Mouse (Mus musculus): Measurements from ENCODE around the gene Lyl1. TPM values are rescaled to one million over a fixed set of nuclear protein-coding genes. Genes with fewer than 3 reads are reported as not detected.

Lyl1 gene
- total RNA-seq, 2 experiments from 2014 or later, result 4.2 to 4.5 TPM

DNA sequence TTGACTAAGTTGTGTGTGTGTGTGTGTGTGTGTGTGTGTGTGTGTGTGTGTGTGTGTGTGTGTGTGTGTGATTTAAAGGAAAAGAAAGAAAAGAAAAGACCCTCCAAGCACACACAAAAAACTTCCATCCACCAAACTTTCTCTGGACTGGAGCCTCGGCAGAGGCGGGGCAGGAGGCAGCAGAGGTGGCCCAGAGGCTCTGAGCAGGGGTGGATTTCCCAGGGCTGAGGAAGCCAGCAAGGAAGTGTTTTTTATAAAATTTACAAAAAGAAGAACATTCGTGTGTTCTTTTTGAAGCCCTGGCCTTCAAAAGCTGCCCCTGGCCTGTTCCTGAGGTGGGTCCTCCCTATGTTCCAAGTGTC lies 11.5 kb downstream of the Lyl1 start:
- intact Hi-C loops (cut with DNase I), result no loop called here
- DNase-seq (ENCODE audit: low spot score), result no peak

- intact Hi-C loops (cut with DNase I), result no loop called here
- DNase-seq (ENCODE audit: low spot score), result no peak
Measured at GRCm38 (mm10) chr8:84713381-84713780, 12.1 kb downstream of the Lyl1 start.

- intact Hi-C loops (cut with DNase I), result no loop called here
- no peak for DNase-seq (ENCODE audit: low spot score)
Measured at GRCm38 (mm10) chr8:84714161-84714560, 12.9 kb downstream of the Lyl1 start.

DNA sequence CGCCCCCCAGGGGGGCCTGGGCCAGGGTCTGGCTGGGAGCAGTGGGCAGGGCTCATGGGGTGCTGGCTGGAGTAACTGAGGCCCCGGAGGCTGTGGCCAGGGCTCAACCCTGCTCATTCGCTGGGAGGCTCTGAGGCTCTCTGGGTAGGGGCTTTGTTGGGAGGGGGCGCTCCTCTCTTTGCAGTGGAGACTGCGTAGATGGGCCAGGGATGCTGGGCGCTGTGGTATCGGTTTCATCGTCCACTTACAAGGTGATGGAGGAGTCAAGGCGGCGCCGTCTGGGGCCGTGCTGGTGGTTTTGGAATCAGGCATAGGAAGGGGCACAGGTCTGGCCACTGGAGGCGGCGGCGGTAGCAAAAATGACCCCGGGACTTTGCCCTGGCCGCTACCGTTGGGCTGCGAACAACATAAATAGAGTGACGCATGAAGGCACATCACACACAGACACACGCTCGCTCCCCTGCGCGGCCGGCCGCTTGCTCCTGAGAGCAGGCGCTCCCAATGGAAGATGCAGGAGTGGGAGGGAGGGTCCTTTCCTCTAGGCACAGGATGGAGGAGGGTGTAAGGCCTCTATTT lies 14.7 kb downstream of the Lyl1 start:
- intact Hi-C loops (cut with DNase I), result no loop called here
- DNase-seq (ENCODE audit: low spot score), result no peak

- intact Hi-C loops (cut with DNase I), result no loop called here
Measured at GRCm38 (mm10) chr8:84716790-84717189, 15.5 kb downstream of the Lyl1 start.

DNA sequence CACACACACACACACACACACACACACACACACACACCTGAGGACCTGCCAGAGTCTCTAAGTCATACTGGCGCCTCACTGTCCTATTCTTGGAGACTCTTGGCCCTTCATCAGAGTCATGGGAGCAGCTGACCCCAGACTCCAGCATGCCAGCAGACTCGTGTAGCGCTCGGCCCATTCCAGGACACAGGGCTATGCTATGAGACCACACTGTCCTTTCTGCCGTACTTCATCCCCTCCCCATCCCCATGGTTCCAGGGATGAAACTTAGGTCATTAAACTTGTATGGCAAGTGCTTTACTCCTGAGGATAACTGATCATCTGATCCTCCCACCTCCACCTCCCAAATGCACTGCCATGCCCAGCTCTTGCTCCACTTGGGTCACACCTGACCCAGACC lies 17.2 kb downstream of the Lyl1 start:
- no peak for DNase-seq (ENCODE audit: low spot score)
- intact Hi-C loops (cut with DNase I), result no loop called here

More at GRCm38 (mm10) chr8:84716790-84717189, 15.5 kb downstream of the Lyl1 start:
- DNase-seq (ENCODE audit: low spot score), result no peak

- intact Hi-C loops (cut with DNase I), result no loop called here
- DNase-seq (ENCODE audit: low spot score), result no peak
Measured at GRCm38 (mm10) chr8:84718959-84719690, 17.9 kb downstream of the Lyl1 start.

GRCm38 (mm10) chr8:84722530-84722849 lies 21.2 kb downstream of the Lyl1 start:
- intact Hi-C loops (cut with DNase I), result no loop called here
- no peak for DNase-seq (ENCODE audit: low spot score)

DNA sequence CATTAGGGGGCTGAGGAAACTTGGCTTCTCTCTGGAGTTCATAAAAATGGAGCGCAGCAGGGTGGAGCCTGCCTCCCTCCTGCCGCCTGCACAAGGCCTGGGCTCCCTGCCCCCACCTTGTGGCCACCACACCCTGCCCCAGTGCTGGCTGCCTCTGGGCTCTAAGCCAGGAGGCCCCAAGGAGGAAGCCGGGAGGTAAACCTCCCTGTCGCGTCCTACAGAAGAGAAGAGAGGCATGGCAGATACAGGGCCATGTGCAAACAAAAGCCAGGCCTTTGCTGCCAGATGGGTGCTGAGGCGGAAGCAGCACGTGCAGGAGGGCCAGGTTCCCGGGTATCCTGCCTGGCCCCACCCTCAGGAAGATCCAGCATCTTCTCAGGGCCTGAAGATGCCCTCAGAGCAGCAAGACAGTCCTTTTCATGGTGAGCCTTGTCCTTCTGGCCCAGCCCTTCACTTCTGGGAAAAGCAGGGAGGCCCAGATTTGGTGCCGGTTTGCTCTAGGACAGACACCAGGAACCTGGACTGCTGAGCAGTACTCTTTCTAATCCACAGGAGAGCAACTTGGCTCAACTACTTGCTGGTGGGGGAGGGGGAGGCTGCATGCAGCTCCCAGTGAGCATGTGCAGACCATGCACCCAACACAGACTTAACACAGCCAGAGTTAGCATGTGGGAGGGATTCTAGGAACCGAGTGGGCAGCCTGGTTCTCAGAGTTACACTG lies 21.8 kb downstream of the Lyl1 start, which contains the start of gene G430095P16Rik:
Gene G430095P16Rik, plus strand, starts transcription at position 158 of the 721 bp plus-strand sequence.
- DNase-seq (ENCODE audit: low spot score), result peak; percentile 78
- intact Hi-C loops (cut with DNase I), result no loop called here

- no peak for DNase-seq (ENCODE audit: low spot score)
- intact Hi-C loops (cut with DNase I), result no loop called here
Measured at GRCm38 (mm10) chr8:84723571-84723900, 22.3 kb downstream of the Lyl1 start.

DNA sequence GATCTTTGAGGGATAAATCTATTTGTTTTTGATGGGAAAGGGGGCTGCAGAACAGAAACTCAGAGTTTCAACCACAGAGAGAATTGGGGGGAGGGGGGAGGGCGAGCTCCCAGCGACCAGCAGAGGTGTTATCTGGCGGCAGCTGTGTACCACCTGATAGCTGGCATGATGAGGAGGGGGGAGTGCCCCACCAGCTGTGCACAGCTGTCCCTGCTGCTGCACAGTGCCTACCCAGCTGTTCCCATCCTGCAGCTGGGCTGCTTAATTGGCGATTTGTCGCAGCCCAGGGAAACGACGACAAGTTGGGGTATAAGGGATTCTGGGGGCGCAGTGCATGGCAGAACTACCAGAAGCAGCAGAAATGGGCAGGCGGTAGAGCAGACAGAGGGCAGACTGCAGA lies 23.4 kb downstream of the Lyl1 start:
- intact Hi-C loops (cut with DNase I), result no loop called here
- no peak for DNase-seq (ENCODE audit: low spot score)

DNA sequence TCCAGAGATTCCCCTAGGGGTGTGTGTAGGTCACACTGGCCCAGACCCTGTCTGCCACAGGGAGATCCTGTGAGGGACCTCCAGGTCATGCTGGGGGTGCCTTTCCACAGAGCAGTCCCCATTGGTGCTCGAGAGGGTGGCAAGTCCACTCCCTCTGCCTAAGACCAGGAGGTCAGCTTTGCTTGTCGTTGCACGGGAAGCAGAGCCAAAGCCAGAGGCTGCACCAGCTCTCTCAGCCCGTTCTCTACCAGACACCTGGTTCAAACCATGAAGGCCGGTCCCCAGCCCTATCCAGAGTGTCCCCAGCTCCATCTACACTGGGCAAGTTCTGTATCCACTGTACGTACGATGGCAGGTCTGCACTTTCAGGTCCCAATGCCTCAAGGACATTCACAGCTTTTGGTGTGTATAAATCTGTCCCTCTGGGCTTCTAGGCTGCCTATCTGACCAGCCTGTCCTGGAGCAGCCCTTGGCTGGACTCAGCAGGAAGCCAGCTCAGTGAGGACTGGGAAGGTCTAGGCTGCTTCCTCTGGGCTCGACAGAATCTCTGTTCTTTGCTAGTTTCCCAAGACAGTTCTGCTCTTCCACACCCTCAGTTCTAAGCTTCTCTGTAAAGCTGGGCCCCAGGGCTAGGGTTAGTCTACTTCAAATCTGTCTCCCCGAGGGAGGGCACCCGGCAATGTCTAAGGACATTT lies 24.1 kb downstream of the Lyl1 start:
- intact Hi-C loops (cut with DNase I), result no loop called here
- DNase-seq (ENCODE audit: low spot score), result no peak

- intact Hi-C loops (cut with DNase I), result no loop called here
- DNase-seq (ENCODE audit: low spot score), result no peak
Measured at GRCm38 (mm10) chr8:84725941-84726259, 24.6 kb downstream of the Lyl1 start.

DNA sequence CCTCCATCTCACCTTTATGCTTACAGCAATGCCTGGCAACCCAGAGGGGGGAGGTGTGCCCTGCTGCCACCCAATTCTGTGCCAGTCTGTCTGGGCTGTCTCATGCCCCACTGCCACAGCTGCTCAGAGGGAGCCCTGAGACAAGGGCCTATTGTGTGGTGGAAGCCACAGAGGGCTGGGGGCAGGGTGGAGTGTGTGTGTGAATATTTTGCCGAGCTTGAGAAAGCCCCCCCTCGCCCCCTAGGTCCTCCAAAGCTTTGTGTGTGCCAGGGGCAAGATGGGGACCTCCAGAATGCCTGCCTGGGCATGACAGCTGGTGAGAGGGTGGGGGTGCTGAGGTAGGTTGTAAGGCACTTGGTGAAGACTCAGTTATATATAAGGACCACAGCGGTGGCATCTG lies 27.2 kb downstream of the Lyl1 start:
- no peak for DNase-seq (ENCODE audit: low spot score)
- intact Hi-C loops (cut with DNase I), result no loop called here

DNA sequence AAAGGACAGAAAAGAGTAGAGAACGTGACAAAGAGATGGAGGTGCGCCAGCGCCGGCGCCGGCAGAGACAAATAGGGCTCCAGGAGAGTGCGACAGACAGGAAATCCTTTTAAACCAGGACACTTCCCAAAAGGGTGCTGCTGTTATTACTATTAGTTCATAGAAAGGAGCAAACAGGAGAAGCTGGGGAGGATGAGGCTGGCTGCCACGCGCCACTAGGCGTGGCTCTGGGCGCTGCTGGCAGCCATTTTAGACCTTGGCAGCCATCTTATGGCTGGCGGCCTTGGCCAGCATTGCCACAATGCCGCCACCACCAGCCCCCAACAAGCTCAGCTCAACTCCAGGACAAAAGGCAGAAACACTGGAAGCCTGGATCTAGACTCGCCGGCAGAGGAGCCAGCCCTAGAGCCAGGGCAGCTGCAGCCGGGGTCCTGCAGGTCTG lies 28.7 kb downstream of the Lyl1 start:
- intact Hi-C loops (cut with DNase I), result no loop called here

GRCm38 (mm10) chr8:84730541-84731370 lies 29.5 kb downstream of the Lyl1 start:
- DNase-seq (ENCODE audit: low spot score), result peak; percentile 76
- intact Hi-C loops (cut with DNase I), result no loop called here

More for the DNA sequence above, 28.7 kb downstream of the Lyl1 start:
- peak; percentile 69 for DNase-seq (ENCODE audit: low spot score)

DNA sequence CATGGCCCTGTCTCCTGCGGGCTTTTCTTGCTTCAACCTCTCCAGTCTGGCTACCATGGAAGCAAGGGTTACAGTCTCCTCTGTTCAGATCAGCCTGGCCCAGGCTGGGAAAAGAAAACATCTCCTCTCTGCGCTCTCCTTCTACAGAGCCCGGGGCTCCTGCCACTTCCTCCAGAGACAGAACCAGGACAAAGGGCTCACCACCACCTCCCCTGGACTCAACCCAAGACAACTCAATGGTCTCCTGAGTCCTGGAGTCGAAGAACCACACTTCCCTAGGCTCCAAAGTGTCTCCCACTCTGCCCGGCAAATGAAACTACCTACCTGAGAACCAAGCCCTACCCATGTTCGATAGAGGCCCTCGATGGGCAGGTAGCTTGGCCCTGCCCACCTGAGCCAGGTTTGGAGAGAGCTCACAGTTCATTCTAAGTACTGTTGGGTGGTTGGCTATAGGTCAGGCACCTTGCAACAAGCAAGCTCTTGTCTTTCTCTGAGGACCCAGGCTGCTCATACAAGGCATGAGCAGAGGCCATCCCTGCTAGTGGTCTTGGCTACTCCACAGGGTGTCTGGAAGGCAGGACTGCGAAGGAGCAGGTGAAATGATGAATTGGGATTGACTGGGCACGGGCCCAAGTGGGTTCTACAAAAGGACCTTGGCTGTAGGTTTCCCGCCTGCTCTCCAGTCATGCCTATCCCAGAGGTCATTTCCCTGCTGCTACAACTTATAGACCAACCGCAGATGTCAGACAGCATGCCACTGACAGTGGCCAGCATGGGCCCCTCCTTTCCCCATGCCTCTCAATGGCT lies 30.3 kb downstream of the Lyl1 start:
- intact Hi-C loops (cut with DNase I), result no loop called here
- no peak for DNase-seq (ENCODE audit: low spot score)

- intact Hi-C loops (cut with DNase I), result no loop called here
- DNase-seq (ENCODE audit: low spot score), result no peak
Measured at GRCm38 (mm10) chr8:84732545-84732944, 31.3 kb downstream of the Lyl1 start.

GRCm38 (mm10) chr8:84732996-84733395 lies 31.7 kb downstream of the Lyl1 start:
- intact Hi-C loops (cut with DNase I), result no loop called here
- no peak for DNase-seq (ENCODE audit: low spot score)

Measured in heart, postnatal 25 days (tissue).